ENCODE assay signal across 8 mouse cellular contexts in the genomic region with DNA sequence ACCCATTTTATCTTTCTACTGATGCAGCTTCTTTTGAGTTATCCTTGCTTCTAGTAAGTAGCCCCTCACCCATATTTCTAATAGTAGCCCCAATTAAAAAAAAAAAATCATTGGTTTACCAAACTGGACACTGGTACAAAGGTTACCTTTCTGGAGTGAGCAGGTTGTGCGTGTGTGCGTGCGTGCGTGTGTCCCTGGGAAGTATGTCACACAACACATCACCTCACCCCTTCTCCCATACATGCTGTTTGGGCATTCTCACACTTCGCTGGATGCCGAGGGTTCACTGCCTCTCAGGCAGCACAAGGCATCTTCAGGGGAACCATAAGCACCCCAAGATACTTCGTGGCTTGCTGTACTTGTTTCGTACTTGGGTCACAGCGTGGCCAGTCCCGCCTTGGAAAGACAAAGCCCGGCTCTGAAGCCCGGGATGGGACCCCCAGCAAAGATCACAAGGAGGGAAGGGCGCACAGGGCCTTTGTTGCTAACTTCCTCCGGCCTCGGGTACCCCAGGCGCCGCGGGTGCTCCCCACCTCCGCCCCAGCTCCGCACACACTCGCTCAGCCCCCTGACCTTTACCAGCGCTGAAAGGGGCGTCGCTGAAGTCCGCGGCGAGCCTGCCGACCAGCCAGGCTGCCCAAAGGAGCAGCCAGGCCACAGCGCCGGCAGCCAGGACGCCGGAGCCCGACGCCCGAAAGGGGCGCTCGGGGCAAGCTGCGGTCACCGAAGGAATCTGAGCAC. TPM values are rescaled to one million over a fixed set of nuclear protein-coding genes. Genes with fewer than 3 reads are reported as not detected.
DNase-seq lines count a peak whose midpoint lies in the region; ATAC-seq and TF ChIP-seq lines count a peak whose summit lies in the region.

No protein-coding gene starts in this region.

- peak; percentile 84 for ATAC-seq in hindbrain, postnatal 0 days
- ATAC-seq in midbrain, embryonic 15.5 days (replicated peaks) = peak; percentile 80
- ATAC-seq in granulocyte monocyte progenitor cell, adult 5-6 weeks (replicated peaks; ENCODE audit: poor library complexity, severe bottlenecking) = no peak; the same call in 1 of the 2 replicates

- H3K36me3 ChIP-seq in hindbrain, postnatal 0 days (ENCODE audit: insufficient read depth, low read length) = peaks cover 6% of the 10 kb centered on the region
- H3K36me3 ChIP-seq in midbrain, embryonic 15.5 days (replicated peaks) = peaks cover 6% of the 10 kb centered on the region; the same call in 1 of the 2 replicates

- no peaks in the 10 kb centered on the region for H3K4me1 ChIP-seq in cortical plate, adult 2 months (ENCODE audit: control insufficient read depth, insufficient read depth, low read length)
- peaks cover 11% of the 10 kb centered on the region; the same call in 1 of the 2 replicates for H3K4me1 ChIP-seq in hindbrain, postnatal 0 days (ENCODE audit: insufficient read depth, low read length)
- H3K4me1 ChIP-seq in midbrain, embryonic 15.5 days = peaks cover 21% of the 10 kb centered on the region

- H3K27me3 ChIP-seq in hindbrain, postnatal 0 days (ENCODE audit: insufficient read depth, low read length) = no peaks in the 10 kb centered on the region
- H3K27me3 ChIP-seq in midbrain, embryonic 15.5 days (replicated peaks) = no peaks in the 10 kb centered on the region

- peak overlapping the region; percentile 81 for H3K9ac ChIP-seq in hindbrain, postnatal 0 days (replicated peaks; ENCODE audit: low read length)
- H3K9ac ChIP-seq in midbrain, embryonic 15.5 days = peak overlapping the region; percentile 77

- no peak for TF ChIP-seq POLR2A in cortical plate, adult 2 months (IDR thresholded peaks at IDR 0.05; ENCODE audit: extremely low read depth, insufficient read depth, low read length)

- DNase-seq in layer of hippocampus, adult 2 months (ENCODE audit: low spot score in 2 of 2) = no peak
- DNase-seq in layer of hippocampus, postnatal 10 days (ENCODE audit: low spot score in 2 of 2) = no peak
- no peak for DNase-seq in hindbrain, postnatal 0 days (ENCODE audit: low spot score)
- DNase-seq in adrenal gland, postnatal 4 days (ENCODE audit: low spot score in 2 of 2) = no peak
- DNase-seq in spleen, adult 12 weeks (ENCODE audit: low spot score) = no peak

- no peaks in the 10 kb centered on the region for H3K9me3 ChIP-seq in hindbrain, postnatal 0 days (ENCODE audit: low read length)
- no peaks in the 10 kb centered on the region for H3K9me3 ChIP-seq in midbrain, embryonic 15.5 days

- under 1% methylated on average over 38 of the region's 39 CpGs for WGBS in hindbrain, postnatal 0 days
- WGBS in midbrain, embryonic 15.5 days = 0% methylated on average over 38 of the region's 39 CpGs

- no peak for TF ChIP-seq CTCF in layer of hippocampus, adult 2 months (conservative IDR thresholded peaks at IDR 0.05)
- TF ChIP-seq CTCF in cortical plate, adult 2 months (IDR thresholded peaks at IDR 0.05; ENCODE audit: extremely low read depth, insufficient read depth, low read length) = no peak
- TF ChIP-seq CTCF in hindbrain, postnatal 0 days (IDR thresholded peaks at IDR 0.05; ENCODE audit: low read depth) = no peak

- peak overlapping the region; percentile 90 for H3K4me3 ChIP-seq in layer of hippocampus, adult 2 months
- peak overlapping the region; percentile 76 for H3K4me3 ChIP-seq in cortical plate, adult 2 months (ENCODE audit: insufficient read depth, low read length)
- peak overlapping the region; percentile 94 for H3K4me3 ChIP-seq in hindbrain, postnatal 0 days (ENCODE audit: low read length)
- peak overlapping the region; percentile 90 for H3K4me3 ChIP-seq in midbrain, embryonic 15.5 days

- peak overlapping the region; percentile 70 for H3K4me2 ChIP-seq in hindbrain, postnatal 0 days (ENCODE audit: low read depth, low read length)
- peak overlapping the region; percentile 66 for H3K4me2 ChIP-seq in midbrain, embryonic 15.5 days

- H3K27ac ChIP-seq in layer of hippocampus, adult 2 months = peak overlapping the region; percentile 96
- no peak overlapping the region for H3K27ac ChIP-seq in cortical plate, adult 2 months (ENCODE audit: insufficient read depth, low read length)
- peak overlapping the region; percentile 76 for H3K27ac ChIP-seq in hindbrain, postnatal 0 days
- peak overlapping the region; percentile 85 for H3K27ac ChIP-seq in midbrain, embryonic 15.5 days

RNA-seq across cellular contexts. Expression of gene Pigx, which starts 0.5 kb away (rescaled TPM):
- 10 to 100 TPM; 24.2 to 27.3 TPM for total RNA-seq in layer of hippocampus, adult 2 months (2021)
- total RNA-seq in layer of hippocampus, postnatal 10 days (2021) = 10 to 100 TPM; 31.6 to 36.3 TPM
- 27.9 and 32.6 TPM in 2 replicates for polyA plus RNA-seq in cortical plate, adult 2 months (2012; rRNA removed)
- total RNA-seq in hindbrain, postnatal 0 days (2014; rRNA removed) = 46.5 and 47.3 TPM in 2 replicates
- 86.7 and 93.3 TPM in 2 replicates for polyA plus RNA-seq in hindbrain, postnatal 0 days (2015; fragmentation: Nextera tagmentation; extraction: Ambion mirVana)
- 106 and 109 TPM in 2 replicates for polyA plus RNA-seq in midbrain, embryonic 15.5 days (2015; fragmentation: Nextera tagmentation; extraction: Ambion mirVana)
- total RNA-seq in granulocyte monocyte progenitor cell, adult 5-6 weeks (2014; fragmentation: Nextera tagmentation) = 84.7 and 88.8 TPM in 2 replicates
- 46.6 and 75.6 TPM in 2 replicates for total RNA-seq in granulocyte monocyte progenitor cell, adult 5-6 weeks (2017)
- total RNA-seq in adrenal gland, postnatal 4 days (2021) = 10 to 100 TPM; 39.0 to 39.2 TPM

RNA-seq across cellular contexts. Expression of gene Cep19, which starts 0.5 kb away (rescaled TPM):
- 10 to 100 TPM; 62.8 to 65.5 TPM for total RNA-seq in layer of hippocampus, adult 2 months (2021)
- 10 to 100 TPM; 58.9 to 62.3 TPM for total RNA-seq in layer of hippocampus, postnatal 10 days (2021)
- 61.7 and 64.8 TPM in 2 replicates for polyA plus RNA-seq in cortical plate, adult 2 months (2012; rRNA removed)
- 20.1 and 28.2 TPM in 2 replicates for total RNA-seq in hindbrain, postnatal 0 days (2014; rRNA removed)
- polyA plus RNA-seq in hindbrain, postnatal 0 days (2015; fragmentation: Nextera tagmentation; extraction: Ambion mirVana) = 55.0 and 56.0 TPM in 2 replicates
- 43.2 and 45.2 TPM in 2 replicates for polyA plus RNA-seq in midbrain, embryonic 15.5 days (2015; fragmentation: Nextera tagmentation; extraction: Ambion mirVana)
- 9.9 and 18.8 TPM in 2 replicates for total RNA-seq in granulocyte monocyte progenitor cell, adult 5-6 weeks (2014; fragmentation: Nextera tagmentation)
- 27.0 and 36.8 TPM in 2 replicates for total RNA-seq in granulocyte monocyte progenitor cell, adult 5-6 weeks (2017)
- 10 to 100 TPM; 14.5 to 16.2 TPM for total RNA-seq in adrenal gland, postnatal 4 days (2021)

RNA-seq across cellular contexts. Expression of gene Pak2, which starts 19.9 kb away (rescaled TPM):
- 10 to 100 TPM; 29.2 to 29.7 TPM for total RNA-seq in layer of hippocampus, adult 2 months (2021)
- 10 to 100 TPM; 34.6 to 38.0 TPM for total RNA-seq in layer of hippocampus, postnatal 10 days (2021)
- polyA plus RNA-seq in cortical plate, adult 2 months (2012; rRNA removed) = 15.7 and 17.7 TPM in 2 replicates
- total RNA-seq in hindbrain, postnatal 0 days (2014; rRNA removed) = 21.7 and 22.5 TPM in 2 replicates
- polyA plus RNA-seq in hindbrain, postnatal 0 days (2015; fragmentation: Nextera tagmentation; extraction: Ambion mirVana) = 21.8 TPM in 2 replicates
- 36.2 and 37.6 TPM in 2 replicates for polyA plus RNA-seq in midbrain, embryonic 15.5 days (2015; fragmentation: Nextera tagmentation; extraction: Ambion mirVana)
- 65.0 and 67.3 TPM in 2 replicates for total RNA-seq in granulocyte monocyte progenitor cell, adult 5-6 weeks (2014; fragmentation: Nextera tagmentation)
- total RNA-seq in granulocyte monocyte progenitor cell, adult 5-6 weeks (2017) = 54.2 and 54.9 TPM in 2 replicates
- total RNA-seq in adrenal gland, postnatal 4 days (2021) = 10 to 100 TPM; 54.8 to 57.8 TPM
